Mouse (Mus musculus) myocyte (in vitro differentiated cells): ENCODE measurements around the gene Kcnip1. TPM values are rescaled to one million over a fixed set of nuclear protein-coding genes. Genes with fewer than 3 reads are reported as not detected.

Experiments
- H3K27me3 ChIP-seq: one replicate; pipeline ENCODE4 v1.6.1; 2011; ENCODE audit not compliant: control insufficient read depth, insufficient read depth, insufficient read length
- H3K36me3 ChIP-seq: one replicate; pipeline ENCODE4 v1.6.1; 2011; ENCODE audit not compliant: control insufficient read depth, insufficient read depth
- H3K4me2 ChIP-seq: one replicate; pipeline ENCODE4 v1.6.1; 2011; ENCODE audit warnings: low read depth, control low read depth
- H3K4me3 ChIP-seq: one replicate; pipeline ENCODE4 v1.5.1; 2011; ENCODE audit warnings: mild to moderate bottlenecking, control low read depth, moderate library complexity
- H3K79me2 ChIP-seq: one replicate; pipeline ENCODE4 v1.6.1; 2011; ENCODE audit not compliant: control insufficient read depth, insufficient read depth
- H3ac ChIP-seq: one replicate; pipeline ENCODE4 v1.6.1; 2011; ENCODE audit not compliant: control insufficient read depth, insufficient read length
- CEBPB ChIP-seq: IDR thresholded peaks from 2 replicates; pipeline ENCODE4 v1.6.1; 2011; ENCODE audit warnings: mild to moderate bottlenecking, moderate library complexity; ENCODE audit not compliant: poor library complexity, insufficient read depth, severe bottlenecking
- E2F4 ChIP-seq: IDR thresholded peaks from one replicate; pipeline ENCODE4 v1.6.1; 2011; ENCODE audit warnings: mild to moderate bottlenecking, control low read depth, moderate library complexity; ENCODE audit not compliant: insufficient read depth
- MAX ChIP-seq: IDR thresholded peaks from one replicate; pipeline ENCODE4 v1.6.1; 2011; ENCODE audit warnings: low read depth, mild to moderate bottlenecking, control low read depth
- MYOD1 ChIP-seq, 3 experiments: IDR thresholded peaks; one replicate each; pipeline ENCODE4 v1.6.1; 2011; ENCODE audit warnings: control low read depth in 2 of 3, low read depth in 2 of 3, mild to moderate bottlenecking in 2 of 3, moderate library complexity in 1 of 3; ENCODE audit not compliant: insufficient read length in 2 of 3, control insufficient read depth in 1 of 3
- MYOG ChIP-seq, 3 experiments: IDR thresholded peaks; one replicate each; pipeline ENCODE4 v1.6.1; 2011; ENCODE audit warnings: control low read depth in 2 of 3, low read depth in 2 of 3, mild to moderate bottlenecking in 2 of 3; ENCODE audit not compliant: insufficient read length in 2 of 3, control insufficient read depth in 1 of 3, insufficient read depth in 1 of 3
- POLR2A ChIP-seq: IDR thresholded peaks from one replicate; pipeline ENCODE4 v1.6.1; 2011; ENCODE audit warnings: low read depth, mild to moderate bottlenecking, control low read depth, moderate library complexity; ENCODE audit not compliant: insufficient read length
- POLR2AphosphoS2 ChIP-seq: IDR thresholded peaks from one replicate; pipeline ENCODE4 v1.6.1; 2011; ENCODE audit warnings: low read depth, control low read depth; ENCODE audit not compliant: insufficient read length
- REST ChIP-seq: IDR thresholded peaks from one replicate; pipeline ENCODE4 v1.6.1; 2011; ENCODE audit warnings: mild to moderate bottlenecking, control low read depth, moderate library complexity; ENCODE audit not compliant: insufficient read depth, insufficient read length
- SRF ChIP-seq: IDR thresholded peaks from one replicate; pipeline ENCODE4 v1.6.1; 2011; ENCODE audit warnings: low read depth; ENCODE audit not compliant: control insufficient read depth, insufficient read length
- TCF12 ChIP-seq: IDR thresholded peaks from one replicate; pipeline ENCODE4 v1.6.1; 2011; ENCODE audit warnings: mild to moderate bottlenecking, control low read depth; ENCODE audit not compliant: poor library complexity, insufficient read depth, severe bottlenecking
- TCF3 ChIP-seq: IDR thresholded peaks from one replicate; pipeline ENCODE4 v1.6.1; 2011; ENCODE audit warnings: low read depth, control low read depth; ENCODE audit not compliant: insufficient read length
- USF1 ChIP-seq: IDR thresholded peaks from one replicate; pipeline ENCODE4 v1.6.1; 2011; ENCODE audit warnings: low read depth, mild to moderate bottlenecking, control low read depth, moderate library complexity
- polyA plus RNA-seq: library from polyadenylated mRNA; unstranded; fragments of >200 nt; fragmentation: generic; extraction: Trizol; gene quantifications from one replicate; pipeline ENCODE4 v1.2.1, GENCODE M21; 2012; ENCODE audit warnings: missing spikeins

Kcnip1 gene
- polyA plus RNA-seq, 1 experiment: not detected

DNA sequence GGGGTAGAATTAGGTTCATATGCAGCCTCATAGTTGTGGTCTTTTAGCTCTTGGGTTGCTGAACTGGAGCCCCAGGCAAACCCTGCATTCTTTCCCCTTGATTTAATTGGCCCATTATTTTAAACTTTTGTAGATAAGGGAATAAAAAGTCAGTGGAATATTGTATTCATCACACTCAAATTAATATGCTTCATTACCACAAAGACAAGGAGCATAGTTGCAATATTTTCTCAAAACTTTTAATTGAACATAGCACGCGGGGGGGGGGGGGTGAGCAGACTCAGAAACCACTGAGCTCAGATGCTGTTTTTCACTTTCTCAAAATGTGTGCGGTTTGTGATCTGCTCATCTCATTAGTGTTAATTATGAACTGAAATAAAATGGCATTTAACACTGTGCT is 302.8 kb downstream of the Kcnip1 start:
- Histone ChIP-seq H3K79me2 (no peaks in the 10 kb centered on the region), H3K4me2 (no peak overlapping the region), H3ac (no peak overlapping the region), H3K4me3 (no peak overlapping the region), H3K36me3 (no peaks in the 10 kb centered on the region), H3K27me3 (no peaks in the 10 kb centered on the region)
- no peak for TF ChIP-seq TCF3
- no peak for TF ChIP-seq CEBPB
- no peak for TF ChIP-seq POLR2A
- no peak for TF ChIP-seq POLR2AphosphoS2
- TF ChIP-seq E2F4: no peak
- no peak for TF ChIP-seq USF1
- TF ChIP-seq MYOD1 (IDR thresholded peaks at IDR 0.05; ENCODE audit: control insufficient read depth in 1 of 3, insufficient read length in 2 of 3, low read depth in 2 of 3): no peak
- no peak for TF ChIP-seq SRF
- TF ChIP-seq TCF12: no peak
- no peak for TF ChIP-seq REST
- TF ChIP-seq MYOG (IDR thresholded peaks at IDR 0.05; ENCODE audit: control insufficient read depth in 1 of 3, insufficient read depth in 1 of 3, insufficient read length in 2 of 3, low read depth in 2 of 3): no peak
- TF ChIP-seq MAX: no peak

DNA sequence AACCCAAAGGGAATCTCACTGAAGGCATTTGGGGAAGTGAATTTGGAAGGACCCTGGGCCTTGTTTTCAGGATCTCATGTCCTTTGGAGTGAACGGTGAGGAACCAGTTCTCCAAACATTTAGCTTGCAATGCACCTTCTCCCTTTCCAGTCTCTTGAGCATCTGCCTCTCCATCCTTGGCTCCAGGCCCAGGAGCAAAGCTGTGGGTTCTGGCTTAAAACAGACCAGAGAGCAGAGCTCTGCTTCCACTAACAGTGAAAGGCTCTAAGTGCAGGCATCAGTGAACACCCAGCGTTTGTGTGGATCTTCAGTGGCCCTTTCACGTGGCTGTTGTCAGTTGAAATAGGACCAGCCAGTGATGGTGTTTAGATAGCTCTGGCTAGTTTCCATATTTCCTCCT is 307.0 kb downstream of the Kcnip1 start:
- Histone ChIP-seq H3K79me2 (no peaks in the 10 kb centered on the region), H3K27me3 (no peaks in the 10 kb centered on the region), H3ac (no peak overlapping the region), H3K4me3 (no peak overlapping the region), H3K4me2 (no peak overlapping the region), H3K36me3 (no peaks in the 10 kb centered on the region)
- no peak for TF ChIP-seq USF1
- TF ChIP-seq MAX: no peak
- TF ChIP-seq MYOG (IDR thresholded peaks at IDR 0.05; ENCODE audit: control insufficient read depth in 1 of 3, insufficient read depth in 1 of 3, insufficient read length in 2 of 3, low read depth in 2 of 3): no peak
- TF ChIP-seq POLR2A: no peak
- TF ChIP-seq MYOD1 (IDR thresholded peaks at IDR 0.05; ENCODE audit: control insufficient read depth in 1 of 3, insufficient read length in 2 of 3, low read depth in 2 of 3): no peak

- Histone ChIP-seq H3ac (no peak overlapping the region), H3K4me3 (no peak overlapping the region), H3K4me2 (no peak overlapping the region), H3K36me3 (no peaks in the 10 kb centered on the region), H3K79me2 (no peaks in the 10 kb centered on the region), H3K27me3 (no peaks in the 10 kb centered on the region)
- no peak for TF ChIP-seq POLR2AphosphoS2
- TF ChIP-seq REST: peak; percentile 93
- no peak for TF ChIP-seq E2F4
- no peak for TF ChIP-seq MYOG (IDR thresholded peaks at IDR 0.05; ENCODE audit: control insufficient read depth in 1 of 3, insufficient read depth in 1 of 3, insufficient read length in 2 of 3, low read depth in 2 of 3)
Observed at GRCm38 (mm10) chr11:33680151-33680550, 312.8 kb downstream of the Kcnip1 start.

GRCm38 (mm10) chr11:33670105-33670965 is 322.6 kb downstream of the Kcnip1 start:
- Histone ChIP-seq H3K27me3 (no peaks in the 10 kb centered on the region), H3K4me2 (peak overlapping the region; percentile 25)

DNA sequence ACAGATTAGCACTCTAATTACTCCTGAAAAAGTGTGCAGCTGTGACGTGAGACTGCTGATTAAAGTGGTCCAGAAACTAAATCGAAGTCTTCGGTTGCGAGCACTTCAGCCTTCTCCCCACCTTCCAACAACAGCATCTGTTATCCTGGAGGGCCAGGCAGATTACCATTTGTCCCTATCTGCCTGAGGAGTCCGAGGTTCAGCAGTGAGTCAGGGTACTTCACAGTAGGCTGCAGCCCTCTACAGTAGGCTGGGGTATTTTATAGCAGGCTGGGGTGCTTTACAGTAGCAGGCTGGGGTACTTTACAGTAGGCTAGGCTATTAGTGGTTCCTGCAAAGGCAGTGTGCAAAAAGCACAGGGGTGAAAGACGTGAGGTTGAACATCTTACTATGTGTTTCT is 324.6 kb downstream of the Kcnip1 start:
- H3K4me2 ChIP-seq: no peak overlapping the region
- H3K27me3 ChIP-seq: no peaks in the 10 kb centered on the region
- TF ChIP-seq MYOG (IDR thresholded peaks at IDR 0.05; ENCODE audit: control insufficient read depth in 1 of 3, insufficient read depth in 1 of 3, insufficient read length in 2 of 3, low read depth in 2 of 3) (no peak), POLR2A (no peak), MAX (no peak), CEBPB (no peak), TCF3 (no peak), POLR2AphosphoS2 (no peak), MYOD1 (IDR thresholded peaks at IDR 0.05; ENCODE audit: control insufficient read depth in 1 of 3, insufficient read length in 2 of 3, low read depth in 2 of 3) (no peak), TCF12 (no peak), REST (no peak), E2F4 (no peak), SRF (no peak), USF1 (no peak)
- H3K4me3 ChIP-seq: no peak overlapping the region
- no peak overlapping the region for H3ac ChIP-seq
- no peaks in the 10 kb centered on the region for H3K79me2 ChIP-seq
- no peaks in the 10 kb centered on the region for H3K36me3 ChIP-seq

More at GRCm38 (mm10) chr11:33670105-33670965, 322.6 kb downstream of the Kcnip1 start:
- Histone ChIP-seq H3K79me2 (no peaks in the 10 kb centered on the region), H3ac (no peak overlapping the region), H3K4me3 (no peak overlapping the region), H3K36me3 (no peaks in the 10 kb centered on the region)
- TF ChIP-seq REST: no peak
- peak; percentile 90 for TF ChIP-seq CEBPB
- no peak for TF ChIP-seq SRF
- TF ChIP-seq MAX: no peak
- TF ChIP-seq E2F4: no peak
- TF ChIP-seq TCF3: no peak
- no peak for TF ChIP-seq POLR2AphosphoS2
- TF ChIP-seq MYOG (IDR thresholded peaks at IDR 0.05; ENCODE audit: control insufficient read depth in 1 of 3, insufficient read depth in 1 of 3, insufficient read length in 2 of 3, low read depth in 2 of 3): no peak
- no peak for TF ChIP-seq USF1
- no peak for TF ChIP-seq TCF12
- TF ChIP-seq MYOD1 (IDR thresholded peaks at IDR 0.05; ENCODE audit: control insufficient read depth in 1 of 3, insufficient read length in 2 of 3, low read depth in 2 of 3): no peak
- peak; percentile 17 for TF ChIP-seq POLR2A
